In the genomic region with DNA sequence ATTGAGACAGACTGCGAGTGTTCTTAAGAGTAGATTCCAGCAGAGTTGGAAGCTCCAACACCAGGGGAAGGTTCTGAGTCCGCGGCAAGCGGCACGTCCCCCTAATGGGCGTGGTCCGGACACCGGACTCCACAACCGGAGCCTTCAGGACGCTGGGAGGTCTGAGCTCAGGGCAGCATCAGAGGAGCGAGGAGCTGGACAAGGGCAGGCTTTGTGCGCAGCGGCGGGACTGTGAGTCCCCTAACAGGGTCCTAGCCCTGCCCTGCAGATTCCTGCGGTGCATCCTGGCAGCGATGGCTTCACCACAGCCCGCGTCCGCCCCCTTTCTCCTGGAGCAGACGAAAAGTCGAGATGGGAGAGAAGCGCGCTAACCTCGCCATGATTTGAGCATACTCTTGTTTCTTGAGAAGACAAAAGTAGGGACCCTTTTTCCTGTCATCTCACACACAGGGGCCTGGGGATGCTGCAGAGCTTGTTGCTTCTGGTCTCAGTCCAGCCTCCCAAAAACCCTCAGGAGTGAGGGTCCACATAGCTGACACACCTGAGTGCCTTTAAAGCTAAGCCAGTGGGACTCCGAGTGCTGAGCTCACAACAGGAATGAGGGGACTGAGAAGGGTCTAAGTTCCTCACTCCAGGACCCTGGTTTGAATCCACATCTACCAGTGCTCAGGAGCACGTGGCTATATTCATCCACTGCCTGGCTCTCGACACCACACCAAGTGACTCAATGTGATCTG, we compare ENCODE assay signal across 9 mouse cellular contexts.
DNase-seq lines count a peak whose midpoint lies in the region; ATAC-seq and TF ChIP-seq lines count a peak whose summit lies in the region.
"Had no signal": no experiment of that assay in that cellular context is flagged by ENCODE, and none has a peak within 500 bp of the region (broad histone marks: within the 10 kb centered on the region; RNA-seq: fewer than 3 reads in every experiment).

No protein-coding gene starts in this region.

- H3K9me3 ChIP-seq in forebrain, embryonic 16.5 days (ENCODE audit: control insufficient read depth, low read length), result no peaks in the 10 kb centered on the region
- H3K9me3 ChIP-seq in limb, embryonic 11.5 days (ENCODE audit: control insufficient read depth, low read length), result no peaks in the 10 kb centered on the region

- peak overlapping the region; percentile 95 for H3K4me2 ChIP-seq in forebrain, embryonic 16.5 days (ENCODE audit: low read length)
- peak overlapping the region; percentile 51 for H3K4me2 ChIP-seq in limb, embryonic 11.5 days (ENCODE audit: low read depth, severe bottlenecking)

- TF ChIP-seq CTCF in olfactory bulb, adult 2 months (IDR thresholded peaks at IDR 0.05; ENCODE audit: insufficient read depth, low read depth, low read length), result no peak

- 3% methylated on average over 27 of the region's 27 CpGs for WGBS in forebrain, embryonic 16.5 days
- 5% methylated on average over 27 of the region's 27 CpGs for WGBS in limb, embryonic 11.5 days
- WGBS in olfactory bulb, adult 2 months, result 5% methylated on average over 27 of the region's 27 CpGs

- peak overlapping the region; percentile 49 for H3K4me3 ChIP-seq in forebrain, embryonic 16.5 days (replicated peaks; ENCODE audit: low read length)
- peak overlapping the region; percentile 18 for H3K4me3 ChIP-seq in limb, embryonic 11.5 days (ENCODE audit: low read depth, low read length)
- H3K4me3 ChIP-seq in olfactory bulb, adult 2 months (ENCODE audit: insufficient read depth, low read depth, low read length), result peak overlapping the region; percentile 43

- peak overlapping the region; percentile 68 for H3K9ac ChIP-seq in forebrain, embryonic 16.5 days (replicated peaks; ENCODE audit: low read depth, low read length)
- peak overlapping the region; percentile 14 for H3K9ac ChIP-seq in limb, embryonic 11.5 days (ENCODE audit: low read length)
- H3K9ac ChIP-seq: liver, embryonic 14.5 days had no signal

- ATAC-seq in forebrain, embryonic 16.5 days, result peak; percentile 74
- peak; percentile 92 for ATAC-seq in limb, embryonic 11.5 days (ENCODE audit: insufficient number of reproducible peaks, low FRiP score, low TSS enrichment, low read depth)

- no peaks in the 10 kb centered on the region for H3K36me3 ChIP-seq in forebrain, embryonic 16.5 days (ENCODE audit: control insufficient read depth, insufficient read depth)
- no peaks in the 10 kb centered on the region for H3K36me3 ChIP-seq in limb, embryonic 11.5 days (ENCODE audit: control insufficient read depth, insufficient read depth, low read length)

- TF ChIP-seq POLR2A in olfactory bulb, adult 2 months (IDR thresholded peaks at IDR 0.05; ENCODE audit: insufficient read depth, low read depth, low read length), result no peak

- H3K27me3 ChIP-seq in forebrain, embryonic 16.5 days (replicated peaks; ENCODE audit: control insufficient read depth, insufficient read depth, low read length), result 0 out of 2 replicates have a peak, but pooled peaks cover 4% of the 10 kb centered on the region
- no peaks in the 10 kb centered on the region for H3K27me3 ChIP-seq in limb, embryonic 11.5 days (ENCODE audit: control insufficient read depth, insufficient read depth, low read length)

- no peak overlapping the region for H3K27ac ChIP-seq in forebrain, embryonic 16.5 days (ENCODE audit: low read length)
- no peak overlapping the region for H3K27ac ChIP-seq in limb, embryonic 11.5 days (replicated peaks; ENCODE audit: low read depth, low read length)
- no peak overlapping the region for H3K27ac ChIP-seq in olfactory bulb, adult 2 months (ENCODE audit: insufficient read depth, low read depth, low read length)
- H3K27ac ChIP-seq: liver, embryonic 14.5 days had no signal

- H3K4me1 ChIP-seq in forebrain, embryonic 16.5 days (replicated peaks; ENCODE audit: control insufficient read depth, insufficient read depth, low read length), result peaks cover 8% of the 10 kb centered on the region
- no peaks in the 10 kb centered on the region; the same call in 1 of the 2 replicates for H3K4me1 ChIP-seq in limb, embryonic 11.5 days (ENCODE audit: control insufficient read depth, insufficient read depth, low read length)
- peaks cover 10% of the 10 kb centered on the region for H3K4me1 ChIP-seq in olfactory bulb, adult 2 months (ENCODE audit: control insufficient read depth, insufficient read depth, low read length)

- intact Hi-C loops in left cerebral cortex, postnatal 4 days (cut with DNase I), result no loop called here

- DNase-seq in left cerebral cortex, postnatal 4 days, result peak; percentile 38
- no peak for DNase-seq in left cerebral cortex, adult 8-10 months (ENCODE audit: low spot score in 2 of 2)
- peak; percentile 45 to 75 for DNase-seq in adrenal gland, postnatal 36 days
- peak; percentile 80 for DNase-seq in limb, embryonic 11.5 days (ENCODE audit: low spot score)
- no peak for DNase-seq in layer of hippocampus, adult 11-12 months (ENCODE audit: low spot score)
- DNase-seq in thymus, adult 18-20 months, result no peak

Comparison
In these comparisons a context has a peak if more than half of its experiments do, and no peak if none do; other contexts are left out.
1. DNase-seq: peak in left cerebral cortex, postnatal 4 days (single experiment), adrenal gland, postnatal 36 days (2 of 2) and limb, embryonic 11.5 days (single experiment); none in left cerebral cortex, adult 8-10 months (0 of 2), layer of hippocampus, adult 11-12 months (single experiment) and thymus, adult 18-20 months (0 of 2).
2. Peak in every context shown above with its lines, with median percentiles within 50 percentile points of each other: H3K4me3 ChIP-seq.